Mouse (Mus musculus): ENCODE data around the gene Casc3.

Casc3 gene

DNA sequence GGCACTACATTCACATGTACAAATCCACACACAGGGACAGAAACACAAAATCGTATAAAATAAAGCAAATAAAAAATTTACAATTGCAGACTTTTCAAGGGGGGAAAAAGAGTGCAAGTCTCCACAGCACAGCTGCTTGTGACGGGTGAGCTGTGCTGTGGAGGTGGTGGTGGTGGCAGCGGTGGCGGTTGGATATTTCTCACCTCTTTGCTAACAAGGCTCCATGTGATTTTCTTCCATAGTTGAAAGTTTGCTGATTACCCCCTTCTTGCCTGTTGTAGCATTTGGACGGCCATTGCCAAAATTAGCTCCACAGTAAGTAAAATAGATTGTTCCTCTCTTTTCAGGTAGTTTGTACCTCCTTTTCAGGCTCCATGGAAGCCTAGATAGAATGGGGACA lies at the start of gene Casc3:
Casc3 (plus strand) TSS at position 301 of the 400 bp plus-strand sequence.
- DNase-seq, result no peak

DNA sequence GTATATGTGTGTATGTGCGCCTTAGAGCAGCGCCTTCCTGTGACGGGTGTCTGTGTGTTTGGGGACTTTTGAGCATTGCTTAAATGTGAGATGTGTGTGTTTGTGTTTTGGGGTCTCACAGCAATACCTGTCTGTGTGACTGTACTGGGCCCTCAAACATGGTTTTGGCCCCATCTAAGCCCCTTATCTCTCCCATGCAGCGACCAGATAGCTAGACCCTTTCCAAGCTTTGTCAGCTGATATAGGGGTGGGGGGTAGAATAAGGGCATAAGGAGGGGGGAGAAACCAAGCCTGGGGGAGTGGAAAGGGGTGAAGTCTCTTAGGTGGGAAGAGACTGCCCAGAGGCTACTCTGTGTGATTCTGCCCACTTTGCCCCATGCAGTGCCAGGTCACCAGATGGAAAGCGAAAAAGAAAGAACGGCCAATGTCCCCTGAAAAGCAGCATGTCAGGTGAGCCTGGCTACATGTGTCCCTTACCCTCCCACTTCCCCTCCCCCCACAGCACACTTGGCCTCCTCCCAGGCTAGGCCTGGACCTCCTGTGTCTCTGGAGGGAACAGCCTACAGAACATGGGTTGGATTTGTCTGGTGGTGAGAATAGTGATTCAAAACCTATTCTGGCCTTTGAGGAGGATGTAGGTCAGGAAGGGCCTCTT lies 48.9 kb upstream of the Casc3 start:
- DNase-seq, result no peak

DNA sequence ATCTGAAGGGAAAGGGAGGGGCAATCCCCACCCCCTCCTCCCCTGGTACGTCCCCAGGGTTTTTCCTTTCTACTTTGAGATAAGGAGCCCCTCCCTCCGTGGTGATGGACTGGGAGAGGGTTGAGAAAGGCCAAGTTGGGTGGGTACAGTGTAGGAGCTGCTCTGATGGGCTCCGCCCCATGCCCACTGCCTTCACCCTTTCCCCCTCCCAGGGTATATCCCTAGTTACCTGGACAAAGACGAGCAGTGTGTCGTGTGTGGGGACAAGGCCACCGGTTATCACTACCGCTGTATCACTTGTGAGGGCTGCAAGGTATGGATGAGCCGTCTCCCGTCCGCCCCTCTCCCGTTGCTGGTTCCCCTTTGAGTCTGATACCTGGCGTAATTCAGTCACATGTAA lies 48.0 kb upstream of the Casc3 start:
- DNase-seq, result no peak

DNA sequence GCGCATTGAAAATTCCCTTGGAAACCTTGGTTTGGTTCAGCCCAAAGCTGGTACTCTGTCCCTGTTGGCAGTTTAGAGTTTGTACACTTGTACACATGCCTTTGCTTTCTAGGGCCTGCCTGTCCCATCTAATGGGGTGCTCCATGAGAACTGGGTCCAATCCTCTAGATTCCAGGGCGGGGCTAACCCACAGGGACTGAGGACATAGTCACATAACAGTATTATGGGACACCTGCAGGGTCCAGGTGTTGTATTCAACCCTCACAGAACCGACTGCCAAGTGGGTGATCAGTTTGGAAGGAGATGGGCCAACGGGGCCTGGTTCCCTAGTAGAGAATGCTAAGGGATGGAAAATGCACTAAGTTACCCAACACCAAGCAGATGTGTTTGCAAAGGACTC lies 42.8 kb upstream of the Casc3 start:
- DNase-seq, result no peak

DNA sequence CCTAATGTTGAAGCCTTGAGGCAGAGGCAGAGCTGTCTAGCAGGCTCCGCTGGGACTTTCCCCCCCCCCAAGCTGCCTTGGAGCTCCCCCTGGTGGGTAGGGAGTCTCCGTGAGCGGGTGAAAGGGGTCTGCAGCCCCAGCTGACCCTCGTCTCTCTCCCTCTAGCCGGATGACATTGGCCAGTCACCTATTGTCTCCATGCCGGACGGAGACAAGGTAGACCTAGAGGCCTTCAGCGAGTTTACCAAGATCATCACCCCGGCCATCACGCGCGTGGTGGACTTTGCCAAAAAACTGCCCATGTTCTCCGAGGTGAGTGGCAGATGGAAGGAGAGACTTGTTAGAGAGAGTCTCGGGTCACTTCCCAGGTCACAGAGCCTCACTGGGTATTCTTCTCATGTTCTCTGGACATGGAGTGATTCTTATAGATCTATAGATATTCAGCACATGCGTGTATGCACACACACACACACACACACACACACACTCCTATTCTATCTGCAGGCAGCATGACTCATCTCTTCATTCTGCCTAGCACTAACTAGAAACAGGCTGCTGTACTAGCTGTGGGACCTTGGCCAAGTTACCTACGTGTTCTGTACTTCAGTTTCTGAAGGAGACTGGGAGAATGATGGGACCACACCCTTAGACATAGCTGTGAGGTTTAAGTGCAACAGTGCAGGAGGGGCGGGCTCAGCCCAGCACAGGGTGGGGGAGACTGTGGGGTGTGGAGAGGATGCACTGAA lies 41.8 kb upstream of the Casc3 start:
- DNase-seq, result no peak

DNA sequence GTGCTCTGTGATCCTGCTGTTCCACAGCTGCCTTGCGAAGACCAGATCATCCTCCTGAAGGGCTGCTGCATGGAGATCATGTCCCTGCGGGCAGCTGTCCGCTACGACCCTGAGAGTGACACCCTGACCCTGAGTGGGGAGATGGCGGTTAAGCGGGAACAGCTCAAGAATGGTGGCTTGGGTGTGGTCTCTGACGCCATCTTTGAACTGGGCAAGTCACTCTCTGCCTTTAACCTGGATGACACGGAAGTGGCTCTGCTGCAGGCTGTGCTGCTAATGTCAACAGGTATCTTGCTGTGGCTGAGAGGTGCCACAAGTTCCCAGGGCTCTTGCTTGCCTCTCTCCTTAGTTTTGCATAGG lies 41.2 kb upstream of the Casc3 start:
- DNase-seq, result no peak

DNA sequence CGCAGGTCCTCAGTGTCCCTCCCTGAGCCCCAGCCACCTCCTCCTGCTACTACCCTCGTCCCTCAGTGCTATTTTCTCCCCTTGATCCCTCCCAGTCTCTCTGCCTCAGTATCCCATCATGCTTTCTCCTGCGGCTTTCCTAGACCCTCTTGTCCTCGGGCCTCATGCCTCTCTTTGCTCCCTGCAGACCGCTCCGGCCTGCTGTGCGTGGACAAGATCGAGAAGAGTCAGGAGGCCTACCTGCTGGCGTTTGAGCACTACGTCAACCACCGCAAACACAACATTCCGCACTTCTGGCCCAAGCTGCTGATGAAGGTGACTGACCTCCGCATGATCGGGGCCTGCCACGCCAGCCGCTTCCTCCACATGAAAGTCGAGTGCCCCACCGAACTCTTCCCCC lies 40.6 kb upstream of the Casc3 start:
- no peak for DNase-seq

DNA sequence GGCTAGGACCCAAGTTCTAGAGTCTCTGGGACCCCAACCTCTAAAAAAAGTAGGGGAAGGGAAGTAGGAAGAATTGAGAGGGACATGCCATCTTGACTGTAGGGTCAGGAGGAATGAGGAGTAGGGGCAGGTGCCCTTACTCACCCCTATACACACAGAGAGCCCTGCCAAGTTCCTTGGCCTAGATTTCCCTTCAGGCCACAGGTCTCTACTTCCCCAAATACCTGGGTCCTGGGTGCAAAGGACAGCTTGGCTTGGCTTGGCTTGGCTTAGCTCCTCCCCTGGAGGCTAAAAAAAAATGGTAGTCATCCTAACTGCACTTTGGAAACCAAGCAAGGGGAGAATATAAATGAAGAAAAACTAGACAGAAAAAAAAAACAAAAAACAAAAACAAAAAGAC lies 40.0 kb upstream of the Casc3 start:
- no peak for DNase-seq

DNA sequence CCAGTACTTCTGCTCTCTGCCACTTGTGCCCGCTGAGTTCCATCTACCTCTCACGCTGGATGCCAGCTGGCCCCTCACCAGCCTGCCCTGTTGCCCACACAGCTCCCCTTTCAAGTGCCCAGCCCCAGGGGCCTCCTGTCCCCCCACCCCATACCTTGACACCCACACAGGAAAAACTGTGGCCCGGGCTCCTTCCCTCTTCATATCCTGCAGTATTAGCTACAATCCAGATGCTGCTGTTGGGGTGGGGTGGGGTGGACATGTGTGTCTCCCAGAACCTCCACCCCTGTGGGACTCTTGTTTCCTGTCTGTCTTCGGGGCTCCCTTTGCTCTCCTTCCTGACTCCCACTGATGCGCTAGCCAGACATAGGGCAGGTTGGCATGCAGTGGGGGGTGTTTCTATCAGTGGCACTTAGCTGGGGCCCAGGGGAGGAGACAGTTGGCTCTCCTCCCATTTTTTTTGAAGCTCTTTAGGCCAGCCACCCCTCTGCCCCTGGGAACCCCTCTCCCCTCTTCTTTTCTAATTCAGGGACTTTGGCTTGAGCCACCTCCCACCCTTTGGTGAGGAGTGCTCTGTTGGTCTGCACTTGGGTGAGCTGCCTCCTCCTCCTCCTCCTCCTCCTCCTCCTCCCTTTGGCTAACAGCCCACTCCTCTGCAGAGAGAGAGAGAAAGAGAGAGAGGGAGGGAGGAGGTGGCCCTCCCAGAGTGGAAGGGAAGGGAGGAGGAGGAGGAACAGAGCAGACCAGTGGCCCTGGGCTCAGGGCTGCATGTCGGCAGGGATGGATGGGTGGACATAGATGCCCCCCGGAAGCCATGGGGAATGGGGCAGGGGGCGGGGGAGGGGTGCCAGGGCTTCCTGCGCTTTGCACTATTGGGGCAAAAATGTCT lies 39.0 kb upstream of the Casc3 start:
- no peak for DNase-seq

DNA sequence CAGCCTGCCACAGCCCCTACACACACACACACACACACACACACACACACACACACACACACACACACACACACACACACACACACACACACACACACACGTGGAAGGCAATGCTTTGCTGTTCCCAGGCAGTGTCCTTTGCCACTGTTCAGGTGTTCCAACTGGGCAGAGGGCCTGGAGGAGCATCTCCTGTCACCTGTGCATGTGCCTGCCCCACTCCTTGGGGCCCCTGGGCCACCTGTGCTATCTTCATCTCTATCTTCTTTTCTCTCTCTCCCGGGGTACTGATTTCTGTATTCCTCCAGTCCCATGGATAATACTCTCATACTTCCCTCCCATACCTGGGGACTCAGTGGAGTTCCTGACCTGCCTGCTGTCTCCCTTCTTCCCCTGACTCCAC lies 38.4 kb upstream of the Casc3 start:
- DNase-seq, result no peak

DNA sequence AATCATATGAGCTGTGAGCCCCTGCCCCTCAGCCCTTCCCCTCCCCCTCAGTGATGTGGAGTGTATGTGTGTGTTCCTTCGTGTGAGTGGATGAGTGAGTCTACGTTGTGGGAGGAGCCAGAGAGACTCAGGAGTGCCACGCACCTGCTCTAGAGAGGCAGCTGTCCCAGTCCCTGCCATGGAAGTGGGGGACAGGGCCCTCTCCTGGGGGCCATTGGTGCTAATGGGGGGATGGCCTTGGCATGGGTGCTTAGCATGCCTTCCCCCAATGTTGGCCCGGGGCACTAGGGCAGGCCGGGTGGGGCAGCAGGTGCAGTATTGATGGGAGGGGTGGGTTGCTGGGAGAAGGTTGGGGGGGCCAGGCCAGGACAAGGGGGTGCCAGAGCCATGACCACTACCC lies 37.9 kb upstream of the Casc3 start:
- no peak for DNase-seq

DNA sequence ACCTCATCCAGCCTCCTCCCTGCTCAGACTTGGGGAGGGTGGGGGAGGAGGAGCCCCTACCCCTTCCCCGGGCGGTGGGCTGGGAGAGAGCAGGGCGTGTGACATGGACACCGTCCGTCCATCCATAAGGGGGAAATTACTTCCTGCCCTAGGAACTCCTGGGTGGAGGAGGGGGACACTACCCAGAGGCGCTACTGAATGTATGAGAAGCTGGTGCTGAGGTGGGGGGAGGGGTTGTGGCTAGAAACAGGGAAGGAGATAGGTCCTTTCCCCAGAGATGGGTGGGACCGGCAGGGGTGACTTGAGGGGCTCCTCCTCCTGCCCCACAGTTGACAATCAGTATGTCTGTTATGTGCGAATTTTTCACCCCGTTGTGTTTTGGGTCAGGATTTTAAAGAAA lies 37.4 kb upstream of the Casc3 start:
- no peak for DNase-seq

DNA sequence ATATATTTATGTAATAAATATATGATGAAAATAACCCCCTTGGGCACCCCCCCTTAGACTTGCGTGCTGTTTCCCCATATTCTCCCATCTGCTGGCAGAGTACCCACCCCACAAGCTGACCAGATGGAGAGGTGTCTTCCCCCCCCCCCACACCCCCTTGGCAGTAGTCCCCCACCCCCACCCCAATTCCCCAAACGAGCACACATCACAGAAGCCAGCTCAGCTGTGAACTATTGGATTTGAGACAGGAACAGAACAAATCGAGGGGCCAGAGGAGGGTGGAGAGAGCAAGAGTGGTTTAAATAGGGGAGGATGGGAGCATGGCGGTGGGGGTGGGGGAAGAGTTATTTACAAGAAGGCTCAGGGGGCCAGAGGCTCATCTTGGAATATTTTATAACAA lies 37.0 kb upstream of the Casc3 start:
- DNase-seq, result no peak

DNA sequence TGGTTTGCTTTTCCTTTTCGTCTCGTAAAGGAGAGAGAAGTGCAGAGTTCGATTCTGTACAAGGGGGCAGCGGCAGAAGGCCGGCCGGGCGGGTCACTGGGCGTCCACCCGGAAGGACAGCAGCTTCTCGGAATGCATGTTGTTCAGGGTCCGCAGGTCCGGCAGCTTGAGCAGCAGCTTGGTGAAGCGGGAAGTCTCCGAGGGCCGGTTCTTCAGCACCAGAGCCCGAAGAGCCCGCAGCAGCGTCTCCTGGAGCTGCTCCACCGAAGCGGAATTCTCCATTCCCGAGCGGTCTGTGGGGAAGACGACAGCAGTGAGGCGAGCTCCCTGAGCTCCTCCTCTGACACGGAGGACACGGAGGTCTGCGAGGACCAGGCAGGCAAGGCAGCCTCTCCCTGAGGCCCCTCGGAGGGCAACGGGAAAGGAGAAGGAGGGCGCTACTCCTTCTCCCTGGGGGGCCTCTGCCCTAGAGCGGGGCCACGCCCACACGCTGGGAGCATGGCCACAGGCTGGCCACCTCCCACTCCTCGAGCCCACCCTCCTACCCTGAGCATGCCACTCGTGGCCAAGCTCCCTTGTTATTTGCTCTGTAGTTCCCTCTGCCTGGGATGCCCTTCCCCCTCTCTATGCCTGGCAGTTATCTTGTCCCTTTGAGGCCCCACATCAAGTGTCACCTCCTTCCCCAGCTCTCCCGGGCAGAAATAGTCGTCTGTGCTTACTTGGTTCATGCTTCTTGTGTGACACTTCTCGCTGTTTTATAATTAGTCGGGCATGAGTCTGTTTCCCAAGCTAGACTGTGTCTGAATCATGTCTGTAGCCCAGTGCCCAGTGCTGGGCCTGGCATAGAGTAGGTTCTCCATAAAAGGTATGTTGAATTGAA lies 36.3 kb upstream of the Casc3 start:
- DNase-seq, result no peak

DNA sequence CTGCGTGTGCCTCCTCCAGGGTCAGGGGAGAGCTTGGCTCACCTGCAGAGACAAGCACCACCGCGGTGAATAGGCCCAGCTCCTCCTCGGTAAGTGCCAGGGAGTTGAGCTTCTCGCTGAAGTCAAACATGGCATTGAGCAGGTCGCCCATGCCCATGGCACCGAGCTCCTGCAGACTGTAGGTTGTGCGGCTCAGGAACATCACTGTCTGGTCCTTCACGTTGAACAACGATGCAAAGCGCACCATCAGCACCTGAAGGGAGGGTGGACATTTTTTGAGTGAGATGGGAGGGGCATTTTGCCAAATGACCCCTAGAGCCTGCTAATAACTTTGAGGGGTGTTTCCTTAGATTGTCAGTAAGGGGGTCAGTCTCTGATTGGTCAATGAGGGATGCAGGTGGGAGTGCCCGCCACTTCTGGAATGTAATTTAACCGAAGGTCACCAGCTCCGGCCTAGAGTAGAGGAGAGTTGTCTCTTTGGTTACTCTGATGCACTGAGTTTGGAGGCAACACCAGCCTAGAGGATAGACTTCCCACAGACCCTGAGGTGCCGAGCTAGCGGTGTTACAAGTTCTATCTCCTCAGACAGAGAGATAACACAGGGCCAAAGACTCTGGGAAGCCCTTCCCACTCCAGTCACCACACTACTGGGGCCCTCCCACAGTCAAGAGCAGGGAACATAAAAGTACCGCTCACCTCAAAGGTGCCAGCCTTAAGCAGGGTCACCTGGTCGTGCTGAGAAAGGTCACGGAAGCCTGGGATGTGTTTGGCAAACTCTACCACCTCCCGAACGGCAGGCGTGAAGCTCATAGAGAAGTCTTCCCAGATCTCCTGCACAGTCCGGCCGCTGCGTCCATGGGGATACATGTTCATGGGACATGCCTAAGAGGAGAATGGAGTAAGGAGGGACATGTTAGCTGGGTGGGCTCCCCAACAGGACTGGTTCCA lies 35.4 kb upstream of the Casc3 start:
- no peak for DNase-seq

DNA sequence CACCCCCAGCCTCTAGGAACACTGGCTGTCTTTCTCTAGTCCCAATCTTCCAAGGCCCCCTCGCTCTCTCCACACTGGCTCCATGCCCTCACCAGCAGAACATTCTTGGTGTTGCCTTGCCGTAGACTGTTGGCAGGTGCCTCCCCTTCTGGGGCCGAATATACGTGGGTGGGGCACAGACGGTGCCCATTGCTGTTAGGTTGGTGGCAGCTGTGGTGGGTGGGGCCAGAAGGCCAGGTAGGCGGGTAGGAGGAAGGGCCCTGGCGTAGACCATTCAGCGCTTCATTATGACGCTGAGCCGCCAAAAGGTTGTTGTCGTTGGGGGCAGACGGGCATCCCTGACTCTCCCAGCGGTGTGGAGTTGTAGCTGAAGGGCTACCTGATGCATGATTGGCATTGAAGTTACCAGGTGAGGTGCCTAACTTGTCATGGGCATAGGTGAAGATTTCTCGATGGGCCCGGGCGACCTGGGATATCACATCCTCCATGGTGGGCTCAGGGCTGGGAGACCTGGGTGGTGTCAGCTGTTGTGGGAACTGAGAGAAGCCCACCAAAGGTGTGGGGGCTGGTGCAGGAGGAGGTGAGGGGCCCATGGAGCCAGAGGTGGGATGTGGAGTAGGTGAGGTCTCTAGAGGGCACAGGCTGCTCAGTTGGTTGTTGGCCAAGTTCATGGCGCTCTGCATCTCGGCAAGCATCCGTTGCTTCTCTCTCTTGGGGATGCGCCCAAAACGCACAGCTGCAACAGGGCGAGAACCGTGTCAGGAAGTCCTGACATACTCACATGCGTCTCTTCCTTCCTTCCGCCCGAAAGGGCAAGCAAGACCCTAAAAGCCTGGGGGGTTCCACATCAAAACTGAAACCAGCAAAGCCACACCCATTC lies 34.4 kb upstream of the Casc3 start:
- peak; percentile 81 for DNase-seq

DNA sequence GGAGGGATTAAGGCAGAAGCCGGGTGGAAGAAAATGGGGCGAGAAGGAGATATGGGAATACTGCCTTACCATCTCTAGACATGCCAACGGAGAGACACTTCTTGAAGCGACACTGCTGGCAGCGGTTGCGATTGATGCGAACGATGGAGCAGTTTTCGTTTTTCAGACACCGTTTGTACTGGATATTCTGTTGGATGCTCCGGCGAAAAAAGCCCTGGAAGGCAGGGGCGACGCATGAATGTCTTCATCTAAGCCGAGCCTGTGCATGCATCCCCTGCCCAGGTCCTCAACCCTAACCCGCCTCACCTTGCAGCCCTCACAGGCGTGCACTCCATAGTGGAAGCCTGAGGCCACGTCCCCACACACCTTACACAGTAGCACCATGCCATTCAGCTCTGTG lies 33.6 kb upstream of the Casc3 start:
- DNase-seq, result no peak

DNA sequence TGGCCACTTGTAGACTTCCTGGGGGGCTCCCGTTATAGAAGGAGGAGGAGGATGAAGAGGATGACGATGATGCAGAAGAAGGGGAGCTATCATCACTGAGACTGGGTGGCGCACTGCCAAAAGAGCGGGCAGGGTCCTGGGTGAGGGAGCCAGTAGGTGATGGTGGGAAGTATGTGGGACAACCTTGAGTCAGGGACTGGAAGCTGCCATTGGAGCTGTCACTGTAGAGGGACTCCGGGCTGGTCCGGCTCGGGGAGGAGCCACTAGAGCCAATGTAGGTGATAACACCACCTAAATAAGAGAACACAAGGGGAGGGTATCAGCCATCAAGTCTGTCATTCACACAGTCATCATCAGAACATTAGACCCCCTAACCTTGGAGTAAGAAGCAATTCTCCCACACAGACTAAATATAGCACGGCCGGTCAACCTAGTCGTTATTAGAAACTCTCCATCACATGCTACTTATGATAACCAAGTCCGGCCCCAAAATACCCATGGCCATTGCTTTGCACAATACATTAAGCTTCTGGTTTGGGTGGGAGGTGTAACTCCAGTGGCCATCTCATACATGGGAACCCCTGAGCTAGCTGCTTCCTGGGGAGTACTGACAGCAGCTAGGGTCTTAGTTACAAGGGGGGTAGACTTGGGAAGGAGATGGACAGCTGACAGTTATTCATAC lies 32.7 kb upstream of the Casc3 start:
- no peak for DNase-seq

DNA sequence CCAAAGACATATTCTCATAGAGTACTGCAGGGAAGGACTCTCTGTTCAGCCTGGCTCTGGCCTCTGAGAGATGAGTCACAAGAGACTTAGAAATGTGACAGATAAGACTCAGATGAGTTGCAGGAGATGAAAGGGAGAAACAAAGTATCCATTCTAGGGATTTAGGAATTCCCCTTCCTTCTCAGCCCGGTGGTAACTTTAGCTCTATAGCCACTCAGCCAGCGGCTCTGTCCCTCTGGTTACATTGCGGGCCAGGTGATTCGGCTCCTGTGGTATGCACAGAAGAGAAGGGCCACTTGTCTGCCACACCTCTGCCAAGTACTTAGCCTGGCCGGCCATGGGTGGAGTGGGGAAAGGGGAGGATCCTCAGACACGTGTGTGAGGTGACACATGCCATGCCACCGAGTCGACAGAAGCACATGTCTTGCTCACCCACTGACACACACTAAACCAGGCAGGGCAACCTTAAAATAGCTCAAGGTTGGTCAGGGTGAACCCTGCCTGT lies 32.0 kb upstream of the Casc3 start:
- DNase-seq, result peak; percentile 50
